Mouse (Mus musculus): ENCODE data around the gene Spcs2. TPM values are rescaled to one million over a fixed set of nuclear protein-coding genes. Genes with fewer than 3 reads are reported as not detected.

The Spcs2 gene
- polyA plus RNA-seq, 1 experiment, result 91.7 TPM

DNA sequence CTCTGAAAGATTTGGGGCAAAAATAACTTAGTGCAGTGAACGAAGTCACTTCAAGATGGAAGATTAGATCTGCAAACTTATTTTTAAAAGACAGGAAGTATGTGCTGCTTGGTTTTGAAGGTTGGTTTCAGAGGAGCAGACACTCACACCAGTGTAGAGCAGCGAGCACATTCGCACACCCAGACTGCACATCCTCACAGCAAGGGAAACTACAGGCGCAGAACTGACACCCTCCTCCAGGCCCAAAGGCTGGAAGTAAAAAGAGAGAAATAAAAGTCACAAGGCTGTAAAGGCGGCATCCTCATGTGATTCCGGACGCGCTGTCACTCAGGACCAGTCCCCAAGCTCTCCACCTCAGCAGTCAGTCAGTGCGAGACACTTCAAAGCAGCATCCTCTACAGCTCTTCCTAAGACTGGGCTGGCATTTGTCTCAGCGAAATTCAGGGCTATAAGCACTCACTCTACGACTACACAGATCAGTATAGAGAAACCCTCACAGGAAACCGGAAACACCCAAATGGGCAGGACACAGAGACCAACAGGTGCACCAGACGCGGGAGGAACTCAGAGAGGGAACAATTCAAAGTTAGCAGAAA is 6.9 kb downstream of the Spcs2 start:
- DNase-seq, result peak; percentile 62
- Histone ChIP-seq H3K36me3 (ENCODE audit: control insufficient read depth, insufficient read depth, low read length) (peaks cover 10% of the 10 kb centered on the region), H3K27ac (ENCODE audit: control insufficient read depth, insufficient read depth, low read length) (peak overlapping the region; percentile 88), H3K27me3 (ENCODE audit: control insufficient read depth, insufficient read depth, low read length) (no peaks in the 10 kb centered on the region), H3K4me3 (ENCODE audit: control insufficient read depth, insufficient read depth, low read length) (peak overlapping the region; percentile 29), H3K4me1 (replicated peaks; ENCODE audit: control insufficient read depth, insufficient read depth, low read length) (peaks cover 16% of the 10 kb centered on the region)
- TF ChIP-seq CTCF (IDR thresholded peaks at IDR 0.05; ENCODE audit: borderline replicate concordance, control insufficient read depth, extremely low read depth, insufficient read depth, low read length, poor library complexity) (no peak), POLR2A (IDR thresholded peaks at IDR 0.05; ENCODE audit: control insufficient read depth, extremely low read depth, insufficient read depth, low read length, poor library complexity) (no peak)
- WGBS, result 16% methylated on average over 14 of the region's 14 CpGs

DNA sequence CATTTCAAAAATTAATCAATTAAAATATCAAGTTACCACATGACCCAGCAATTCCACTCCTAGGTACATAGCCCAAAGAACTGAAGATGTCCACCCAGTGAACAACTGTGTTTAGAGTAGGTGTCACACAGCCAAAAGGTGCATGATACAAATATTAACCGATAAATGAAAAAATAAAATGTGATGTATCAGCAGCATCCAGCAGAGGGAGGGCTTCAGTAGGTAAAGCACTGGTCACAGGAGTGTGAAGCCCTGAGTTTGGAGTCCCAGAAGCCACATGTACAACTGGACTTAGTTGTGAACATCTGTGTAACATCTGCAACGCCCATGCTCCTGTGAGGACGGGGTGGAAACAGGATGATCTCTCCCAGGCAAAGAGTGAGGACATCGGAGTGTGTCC is 9.0 kb downstream of the Spcs2 start:
- TF ChIP-seq CTCF (IDR thresholded peaks at IDR 0.05; ENCODE audit: borderline replicate concordance, control insufficient read depth, extremely low read depth, insufficient read depth, low read length, poor library complexity) (no peak), POLR2A (IDR thresholded peaks at IDR 0.05; ENCODE audit: control insufficient read depth, extremely low read depth, insufficient read depth, low read length, poor library complexity) (no peak)

DNA sequence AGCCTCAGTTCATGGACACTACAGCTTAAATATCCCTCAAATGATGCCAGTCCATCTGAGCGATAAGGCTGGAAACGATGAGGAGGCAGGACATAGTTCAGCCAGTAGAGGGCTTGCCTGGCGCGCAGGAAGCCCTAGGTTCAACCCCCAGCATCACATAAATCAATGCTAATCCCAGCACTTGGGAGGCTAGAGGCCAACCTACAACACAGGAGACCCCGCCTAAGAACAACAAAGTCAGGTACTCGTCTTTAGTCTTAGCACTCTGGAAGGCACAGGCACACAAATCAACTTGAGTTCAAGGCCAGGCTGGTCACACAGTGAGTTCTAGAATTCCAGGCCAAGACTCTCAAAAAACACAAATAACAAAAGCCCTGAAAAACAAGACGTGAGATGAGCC is 9.9 kb downstream of the Spcs2 start:
- peaks cover 16% of the 10 kb centered on the region for H3K4me1 ChIP-seq (replicated peaks; ENCODE audit: control insufficient read depth, insufficient read depth, low read length)
- no peaks in the 10 kb centered on the region for H3K27me3 ChIP-seq (ENCODE audit: control insufficient read depth, insufficient read depth, low read length)
- WGBS, result 96% methylated on average over 7 of the region's 7 CpGs
- peaks cover 17% of the 10 kb centered on the region for H3K36me3 ChIP-seq (ENCODE audit: control insufficient read depth, insufficient read depth, low read length)
- TF ChIP-seq POLR2A (IDR thresholded peaks at IDR 0.05; ENCODE audit: control insufficient read depth, extremely low read depth, insufficient read depth, low read length, poor library complexity) (no peak), CTCF (IDR thresholded peaks at IDR 0.05; ENCODE audit: borderline replicate concordance, control insufficient read depth, extremely low read depth, insufficient read depth, low read length, poor library complexity) (no peak)
- H3K27ac ChIP-seq (ENCODE audit: control insufficient read depth, insufficient read depth, low read length), result no peak overlapping the region
- no peak overlapping the region for H3K4me3 ChIP-seq (ENCODE audit: control insufficient read depth, insufficient read depth, low read length)
- DNase-seq, result no peak

More for the DNA sequence above, 9.0 kb downstream of the Spcs2 start:
- H3K27me3 ChIP-seq (ENCODE audit: control insufficient read depth, insufficient read depth, low read length), result no peaks in the 10 kb centered on the region
- WGBS, result 92% methylated on average over 4 of the region's 4 CpGs
- no peak for DNase-seq
- peaks cover 10% of the 10 kb centered on the region for H3K36me3 ChIP-seq (ENCODE audit: control insufficient read depth, insufficient read depth, low read length)
- H3K4me3 ChIP-seq (ENCODE audit: control insufficient read depth, insufficient read depth, low read length), result no peak overlapping the region
- H3K27ac ChIP-seq (ENCODE audit: control insufficient read depth, insufficient read depth, low read length), result no peak overlapping the region
- peaks cover 16% of the 10 kb centered on the region for H3K4me1 ChIP-seq (replicated peaks; ENCODE audit: control insufficient read depth, insufficient read depth, low read length)

DNA sequence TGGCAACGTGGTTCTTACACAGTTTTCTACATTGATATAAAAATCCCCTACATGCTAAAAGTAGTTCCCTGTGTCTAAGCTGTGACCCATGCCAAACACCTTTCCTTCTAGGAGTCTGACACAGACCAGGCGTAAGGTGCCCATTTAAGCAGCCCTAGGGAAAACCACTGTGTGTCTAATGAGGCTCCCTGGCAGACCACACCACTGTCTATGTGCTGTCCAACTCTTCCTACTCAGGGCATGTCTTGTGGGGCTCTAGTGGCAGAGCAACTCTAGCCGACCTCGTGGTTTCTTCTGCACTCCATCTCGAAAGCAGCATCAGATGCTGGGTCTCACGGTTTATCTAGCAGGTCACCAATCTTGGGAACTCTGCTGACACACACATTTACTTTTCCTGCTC is 11.6 kb downstream of the Spcs2 start:
- H3K4me1 ChIP-seq (replicated peaks; ENCODE audit: control insufficient read depth, insufficient read depth, low read length), result peaks cover 7% of the 10 kb centered on the region
- 66% methylated on average over 6 of the region's 6 CpGs for WGBS
- no peaks in the 10 kb centered on the region for H3K27me3 ChIP-seq (ENCODE audit: control insufficient read depth, insufficient read depth, low read length)
- H3K4me3 ChIP-seq (ENCODE audit: control insufficient read depth, insufficient read depth, low read length), result no peak overlapping the region
- peaks cover 34% of the 10 kb centered on the region for H3K36me3 ChIP-seq (ENCODE audit: control insufficient read depth, insufficient read depth, low read length)
- TF ChIP-seq POLR2A (IDR thresholded peaks at IDR 0.05; ENCODE audit: control insufficient read depth, extremely low read depth, insufficient read depth, low read length, poor library complexity), result no peak
- TF ChIP-seq CTCF (IDR thresholded peaks at IDR 0.05; ENCODE audit: borderline replicate concordance, control insufficient read depth, extremely low read depth, insufficient read depth, low read length, poor library complexity), result no peak
- H3K27ac ChIP-seq (ENCODE audit: control insufficient read depth, insufficient read depth, low read length), result no peak overlapping the region
- DNase-seq, result no peak

DNA sequence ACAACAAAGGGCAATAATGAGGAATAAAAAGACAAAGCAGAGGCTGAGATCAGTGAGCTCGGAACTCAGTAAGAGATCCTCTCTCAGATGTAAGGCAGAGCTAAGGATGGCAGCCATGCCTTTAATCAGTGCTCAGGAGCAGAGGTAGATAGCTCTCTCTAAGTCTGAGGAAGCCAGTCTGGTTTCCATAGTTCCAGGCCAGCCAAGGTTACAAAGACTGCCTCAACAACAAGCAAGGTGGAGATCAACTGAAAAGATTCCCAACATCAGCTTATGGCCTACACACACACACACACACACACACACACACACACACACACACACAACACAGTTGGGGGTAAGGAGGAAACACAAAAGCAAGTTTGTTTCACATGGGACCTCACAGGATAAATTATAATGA is 12.1 kb downstream of the Spcs2 start:
- Histone ChIP-seq H3K27me3 (ENCODE audit: control insufficient read depth, insufficient read depth, low read length) (no peaks in the 10 kb centered on the region), H3K27ac (ENCODE audit: control insufficient read depth, insufficient read depth, low read length) (no peak overlapping the region), H3K4me1 (replicated peaks; ENCODE audit: control insufficient read depth, insufficient read depth, low read length) (peaks cover 3% of the 10 kb centered on the region), H3K4me3 (ENCODE audit: control insufficient read depth, insufficient read depth, low read length) (no peak overlapping the region), H3K36me3 (ENCODE audit: control insufficient read depth, insufficient read depth, low read length) (peaks cover 39% of the 10 kb centered on the region)
- TF ChIP-seq CTCF (IDR thresholded peaks at IDR 0.05; ENCODE audit: borderline replicate concordance, control insufficient read depth, extremely low read depth, insufficient read depth, low read length, poor library complexity) (no peak), POLR2A (IDR thresholded peaks at IDR 0.05; ENCODE audit: control insufficient read depth, extremely low read depth, insufficient read depth, low read length, poor library complexity) (no peak)
- no peak for DNase-seq
- 93% methylated on average over 1 of the region's 1 CpGs for WGBS

DNA sequence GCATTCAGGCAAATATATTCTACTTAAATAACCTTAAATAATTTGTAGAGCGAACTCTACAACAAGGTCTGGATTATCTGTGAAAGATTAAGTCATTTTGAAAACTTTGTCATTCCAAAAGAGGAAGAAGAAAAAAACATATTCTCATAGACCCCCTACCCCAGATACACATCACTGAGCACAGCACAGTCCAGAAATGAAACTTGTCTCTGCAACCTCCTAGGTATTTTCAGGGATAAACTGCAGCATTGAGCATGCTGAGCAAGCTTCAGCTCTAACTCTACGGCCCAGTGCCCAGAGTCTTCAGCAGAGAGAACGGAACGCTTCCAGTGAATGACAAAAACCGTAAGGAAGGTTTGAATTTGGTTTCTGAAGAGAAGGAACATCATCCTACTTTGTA is 12.7 kb downstream of the Spcs2 start:
- peaks cover 45% of the 10 kb centered on the region for H3K36me3 ChIP-seq (ENCODE audit: control insufficient read depth, insufficient read depth, low read length)
- no peak for TF ChIP-seq CTCF (IDR thresholded peaks at IDR 0.05; ENCODE audit: borderline replicate concordance, control insufficient read depth, extremely low read depth, insufficient read depth, low read length, poor library complexity)
- no peak for TF ChIP-seq POLR2A (IDR thresholded peaks at IDR 0.05; ENCODE audit: control insufficient read depth, extremely low read depth, insufficient read depth, low read length, poor library complexity)

More for the DNA sequence above, 12.7 kb downstream of the Spcs2 start:
- H3K4me3 ChIP-seq (ENCODE audit: control insufficient read depth, insufficient read depth, low read length), result no peak overlapping the region
- H3K27ac ChIP-seq (ENCODE audit: control insufficient read depth, insufficient read depth, low read length), result no peak overlapping the region
- no peak for DNase-seq
- H3K27me3 ChIP-seq (ENCODE audit: control insufficient read depth, insufficient read depth, low read length), result no peaks in the 10 kb centered on the region
- 95% methylated on average over 5 of the region's 5 CpGs for WGBS
- peaks cover 3% of the 10 kb centered on the region for H3K4me1 ChIP-seq (replicated peaks; ENCODE audit: control insufficient read depth, insufficient read depth, low read length)
